Mouse (Mus musculus) hindbrain, embryonic 15.5 days (tissue): ENCODE results near the gene Rasgef1b. TPM values are rescaled to one million over a fixed set of nuclear protein-coding genes. Genes with fewer than 3 reads are reported as not detected.

ENCODE experiments used
- ATAC-seq: fragments of 200-750 bp; cut with Nextera tagmentation; 2 replicates; pipeline ENCODE4 v1.8.0; 2017; ENCODE audit warnings: low read depth, moderate number of reproducible peaks, moderate TSS enrichment; ENCODE audit not compliant: low FRiP score
- H3K27ac ChIP-seq: fragments of 300-500 bp; sonication (generic); replicated peaks from 2 replicates; pipeline ENCODE4 v1.5.1; 2015; ENCODE audit warnings: mild to moderate bottlenecking, inconsistent platforms
- H3K27me3 ChIP-seq: fragments of 300-500 bp; sonication (generic); 2 replicates; pipeline ENCODE4 v1.6.1; 2015; ENCODE audit warnings: control low read depth, inconsistent platforms
- H3K36me3 ChIP-seq: fragments of 300-500 bp; sonication (generic); 2 replicates; pipeline ENCODE4 v1.6.1; 2015; ENCODE audit warnings: control low read depth, inconsistent platforms
- H3K4me1 ChIP-seq: fragments of 300-500 bp; sonication (generic); replicated peaks from 2 replicates; pipeline ENCODE4 v1.6.1; 2015; ENCODE audit warnings: control low read depth, inconsistent platforms
- H3K4me2 ChIP-seq: fragments of 300-500 bp; sonication (generic); 2 replicates; pipeline ENCODE4 v1.6.1; 2015; ENCODE audit warnings: moderate library complexity, mild to moderate bottlenecking, inconsistent platforms
- H3K4me3 ChIP-seq: fragments of 300-500 bp; sonication (generic); 2 replicates; pipeline ENCODE4 v1.5.1; 2015; ENCODE audit warnings: mild to moderate bottlenecking, inconsistent platforms
- H3K9ac ChIP-seq: fragments of 300-500 bp; sonication (generic); 2 replicates; pipeline ENCODE4 v1.6.1; 2015; ENCODE audit warnings: inconsistent platforms
- H3K9me3 ChIP-seq: fragments of 300-500 bp; sonication (generic); 2 replicates; pipeline ENCODE4 v1.6.1; 2016; ENCODE audit warnings: control low read depth, inconsistent platforms
- WGBS: fragments of 180-500 bp; shearing (Covaris S2); methylation state at CpG from one replicate; pipeline ENCODE4 v1.1.7; 2015; 5-methylcytosine and 5-hydroxymethylcytosine counted together
- polyA plus RNA-seq: library from polyadenylated mRNA; unstranded; fragments of >200 nt; fragmentation: Nextera tagmentation; extraction: Ambion mirVana; gene quantifications from 2 replicates; pipeline ENCODE4 v1.2.1, GENCODE M21; 2015

Gene Rasgef1b
- polyA plus RNA-seq, 1 experiment from 2014 or later = 54.2 TPM

GRCm38 (mm10) chr5:99286024-99286423 is 442.8 kb downstream of the Rasgef1b start:
- WGBS = 90% methylated on average over 6 of the region's 6 CpGs
- no peak overlapping the region for H3K27ac ChIP-seq
- H3K36me3 ChIP-seq = no peaks in the 10 kb centered on the region
- H3K4me3 ChIP-seq = no peak overlapping the region
- H3K4me2 ChIP-seq = no peak overlapping the region
- no peaks in the 10 kb centered on the region for H3K4me1 ChIP-seq
- no peak overlapping the region for H3K9ac ChIP-seq
- no peaks in the 10 kb centered on the region for H3K9me3 ChIP-seq
- H3K27me3 ChIP-seq = no peaks in the 10 kb centered on the region
- ATAC-seq = no peak

GRCm38 (mm10) chr5:99284369-99284768 is 444.5 kb downstream of the Rasgef1b start:
- WGBS = 95% methylated on average over 7 of the region's 7 CpGs
- Histone ChIP-seq H3K4me3 (no peak overlapping the region), H3K4me2 (no peak overlapping the region), H3K36me3 (no peaks in the 10 kb centered on the region), H3K4me1 (0 out of 2 replicates have a peak, but pooled peaks cover 6% of the 10 kb centered on the region), H3K27ac (no peak overlapping the region), H3K9ac (no peak overlapping the region), H3K9me3 (no peaks in the 10 kb centered on the region), H3K27me3 (no peaks in the 10 kb centered on the region)
- ATAC-seq = no peak

GRCm38 (mm10) chr5:99283636-99284035 is 445.2 kb downstream of the Rasgef1b start:
- no peak overlapping the region for H3K4me2 ChIP-seq
- no peaks in the 10 kb centered on the region for H3K9me3 ChIP-seq
- H3K27ac ChIP-seq = no peak overlapping the region
- peaks cover 10% of the 10 kb centered on the region; the same call in 1 of the 2 replicates for H3K4me1 ChIP-seq
- no peaks in the 10 kb centered on the region for H3K36me3 ChIP-seq
- no peak overlapping the region for H3K9ac ChIP-seq
- 91% methylated on average over 3 of the region's 3 CpGs for WGBS
- no peak overlapping the region for H3K4me3 ChIP-seq
- ATAC-seq = no peak
- H3K27me3 ChIP-seq = no peaks in the 10 kb centered on the region

GRCm38 (mm10) chr5:99280536-99280935 is 448.3 kb downstream of the Rasgef1b start:
- Histone ChIP-seq H3K4me3 (no peak overlapping the region), H3K27me3 (no peaks in the 10 kb centered on the region), H3K9ac (no peak overlapping the region), H3K36me3 (no peaks in the 10 kb centered on the region), H3K4me1 (peaks cover 10% of the 10 kb centered on the region; the same call in 1 of the 2 replicates), H3K4me2 (no peak overlapping the region), H3K9me3 (no peaks in the 10 kb centered on the region), H3K27ac (no peak overlapping the region)
- ATAC-seq = peak; percentile 38; the same call in 1 of the 2 replicates
- 69% methylated on average over 5 of the region's 5 CpGs for WGBS

- 63% methylated on average over 9 of the region's 9 CpGs for WGBS
- Histone ChIP-seq H3K4me1 (peaks cover 22% of the 10 kb centered on the region), H3K36me3 (no peaks in the 10 kb centered on the region), H3K27me3 (no peaks in the 10 kb centered on the region), H3K9ac (no peak overlapping the region), H3K27ac (no peak overlapping the region), H3K4me2 (no peak overlapping the region), H3K4me3 (no peak overlapping the region), H3K9me3 (no peaks in the 10 kb centered on the region)
- no peak for ATAC-seq
These were observed 449.7 kb downstream of the Rasgef1b start for GRCm38 (mm10) chr5:99279016-99279757.

- 95% methylated on average over 8 of the region's 8 CpGs for WGBS
- H3K27me3 ChIP-seq = no peaks in the 10 kb centered on the region
- H3K4me1 ChIP-seq = peaks cover 30% of the 10 kb centered on the region
- H3K4me3 ChIP-seq = no peak overlapping the region
- ATAC-seq = no peak
- H3K27ac ChIP-seq = no peak overlapping the region
- H3K9ac ChIP-seq = no peak overlapping the region
- H3K36me3 ChIP-seq = no peaks in the 10 kb centered on the region
- H3K9me3 ChIP-seq = no peaks in the 10 kb centered on the region
- no peak overlapping the region for H3K4me2 ChIP-seq
These were observed 450.5 kb downstream of the Rasgef1b start for GRCm38 (mm10) chr5:99278364-99278763.

GRCm38 (mm10) chr5:99277536-99277935 is 451.3 kb downstream of the Rasgef1b start:
- no peak for ATAC-seq
- H3K27me3 ChIP-seq = no peaks in the 10 kb centered on the region
- no peak overlapping the region for H3K4me2 ChIP-seq

GRCm38 (mm10) chr5:99274119-99274563 is 454.7 kb downstream of the Rasgef1b start:
- Histone ChIP-seq H3K36me3 (no peaks in the 10 kb centered on the region), H3K4me3 (no peak overlapping the region), H3K9me3 (no peaks in the 10 kb centered on the region), H3K9ac (no peak overlapping the region), H3K27me3 (no peaks in the 10 kb centered on the region), H3K27ac (peak overlapping the region; percentile 67), H3K4me2 (peak overlapping the region; percentile 16; the same call in 1 of the 2 replicates), H3K4me1 (peaks cover 24% of the 10 kb centered on the region)
- ATAC-seq = peak; percentile 93
- 17% methylated on average over 12 of the region's 12 CpGs for WGBS

More at GRCm38 (mm10) chr5:99277536-99277935, 451.3 kb downstream of the Rasgef1b start:
- Histone ChIP-seq H3K9ac (no peak overlapping the region), H3K4me1 (peaks cover 31% of the 10 kb centered on the region), H3K36me3 (no peaks in the 10 kb centered on the region), H3K27ac (no peak overlapping the region), H3K4me3 (no peak overlapping the region), H3K9me3 (no peaks in the 10 kb centered on the region)
- 72% methylated on average over 9 of the region's 9 CpGs for WGBS

- Histone ChIP-seq H3K27ac (no peak overlapping the region), H3K9me3 (no peaks in the 10 kb centered on the region), H3K36me3 (no peaks in the 10 kb centered on the region), H3K4me3 (no peak overlapping the region), H3K4me2 (no peak overlapping the region), H3K27me3 (no peaks in the 10 kb centered on the region), H3K4me1 (peaks cover 21% of the 10 kb centered on the region), H3K9ac (no peak overlapping the region)
- WGBS = 75% methylated on average over 1 of the region's 1 CpGs
- ATAC-seq = no peak
These were observed 457.3 kb downstream of the Rasgef1b start for GRCm38 (mm10) chr5:99271531-99271930.

- no peaks in the 10 kb centered on the region for H3K9me3 ChIP-seq
- H3K27ac ChIP-seq = no peak overlapping the region
- ATAC-seq = no peak
- 86% methylated on average over 2 of the region's 2 CpGs for WGBS
- no peak overlapping the region for H3K4me2 ChIP-seq
- no peaks in the 10 kb centered on the region for H3K27me3 ChIP-seq
- H3K4me1 ChIP-seq = peaks cover 9% of the 10 kb centered on the region
- H3K4me3 ChIP-seq = no peak overlapping the region
- no peak overlapping the region for H3K9ac ChIP-seq
- no peaks in the 10 kb centered on the region for H3K36me3 ChIP-seq
These were observed 459.7 kb downstream of the Rasgef1b start for GRCm38 (mm10) chr5:99269131-99269530.

GRCm38 (mm10) chr5:99267338-99267737 is 461.5 kb downstream of the Rasgef1b start:
- Histone ChIP-seq H3K9ac (no peak overlapping the region), H3K36me3 (no peaks in the 10 kb centered on the region), H3K4me2 (no peak overlapping the region), H3K27ac (no peak overlapping the region), H3K4me3 (no peak overlapping the region), H3K9me3 (no peaks in the 10 kb centered on the region), H3K4me1 (0 out of 2 replicates have a peak, but pooled peaks cover under 1% of the 10 kb centered on the region), H3K27me3 (no peaks in the 10 kb centered on the region)
- WGBS = 92% methylated on average over 5 of the region's 5 CpGs
- no peak for ATAC-seq

GRCm38 (mm10) chr5:99266301-99266700 is 462.6 kb downstream of the Rasgef1b start:
- Histone ChIP-seq H3K4me3 (no peak overlapping the region), H3K36me3 (no peaks in the 10 kb centered on the region), H3K4me2 (no peak overlapping the region), H3K9ac (no peak overlapping the region), H3K4me1 (0 out of 2 replicates have a peak, but pooled peaks cover 3% of the 10 kb centered on the region), H3K9me3 (no peaks in the 10 kb centered on the region), H3K27me3 (no peaks in the 10 kb centered on the region), H3K27ac (no peak overlapping the region)
- 90% methylated on average over 8 of the region's 8 CpGs for WGBS
- no peak for ATAC-seq
